Mouse (Mus musculus) thymus, adult 2 months (tissue): ENCODE data around the gene Zmym4. TPM values are rescaled to one million over a fixed set of nuclear protein-coding genes. Genes with fewer than 3 reads are reported as not detected.

Experiments used
- DNase-seq: peaks from one replicate; pipeline ENCODE4 v3.0.0; 2021
- H3K27ac ChIP-seq: fragments of 200-500 bp; 2 replicates; pipeline ENCODE4 v1.5.1; 2012; ENCODE audit warnings: low read length, control low read depth; ENCODE audit not compliant: control insufficient read depth, insufficient read depth
- H3K27me3 ChIP-seq: fragments of 200-500 bp; 2 replicates; pipeline ENCODE4 v1.6.1; 2012; ENCODE audit warnings: mild to moderate bottlenecking, low read length, moderate library complexity, mixed read lengths; ENCODE audit not compliant: control insufficient read depth, insufficient read depth
- H3K36me3 ChIP-seq: fragments of 200-500 bp; 2 replicates; pipeline ENCODE4 v1.6.1; 2012; ENCODE audit warnings: mild to moderate bottlenecking, low read length, moderate library complexity; ENCODE audit not compliant: control insufficient read depth, insufficient read depth
- H3K4me1 ChIP-seq: fragments of 200-500 bp; replicated peaks from 2 replicates; pipeline ENCODE4 v1.6.1; 2012; ENCODE audit warnings: low read length; ENCODE audit not compliant: control insufficient read depth, insufficient read depth
- H3K4me3 ChIP-seq: fragments of 200-500 bp; 2 replicates; pipeline ENCODE4 v1.5.1; 2012; ENCODE audit warnings: mild to moderate bottlenecking, low read length, control low read depth, moderate library complexity; ENCODE audit not compliant: control insufficient read depth, insufficient read depth
- CTCF ChIP-seq: fragments of 200-500 bp; IDR thresholded peaks from 2 replicates; pipeline ENCODE4 v1.5.1; 2012; ENCODE audit warnings: mild to moderate bottlenecking, control low read depth, low read length, moderate library complexity, borderline replicate concordance; ENCODE audit not compliant: control insufficient read depth, poor library complexity, insufficient read depth; ENCODE audit errors: extremely low read depth
- POLR2A ChIP-seq: fragments of 200-500 bp; IDR thresholded peaks from 2 replicates; pipeline ENCODE4 v1.6.1; 2012; ENCODE audit warnings: mild to moderate bottlenecking, low read length, control low read depth, moderate library complexity; ENCODE audit not compliant: control insufficient read depth, poor library complexity, insufficient read depth; ENCODE audit errors: extremely low read depth
- WGBS: fragments of 180-500 bp; shearing (Covaris S2); methylation state at CpG from one replicate; pipeline ENCODE4 v1.1.7; 2018; 5-methylcytosine and 5-hydroxymethylcytosine counted together
- polyA plus RNA-seq: library from polyadenylated mRNA; depleted of rRNA; stranded (reverse); fragments of >200 nt; gene quantifications from 2 replicates; pipeline ENCODE4 v1.2.3, GENCODE M21; 2012

Gene Zmym4
- polyA plus RNA-seq, 1 experiment: 8.9 TPM

DNA sequence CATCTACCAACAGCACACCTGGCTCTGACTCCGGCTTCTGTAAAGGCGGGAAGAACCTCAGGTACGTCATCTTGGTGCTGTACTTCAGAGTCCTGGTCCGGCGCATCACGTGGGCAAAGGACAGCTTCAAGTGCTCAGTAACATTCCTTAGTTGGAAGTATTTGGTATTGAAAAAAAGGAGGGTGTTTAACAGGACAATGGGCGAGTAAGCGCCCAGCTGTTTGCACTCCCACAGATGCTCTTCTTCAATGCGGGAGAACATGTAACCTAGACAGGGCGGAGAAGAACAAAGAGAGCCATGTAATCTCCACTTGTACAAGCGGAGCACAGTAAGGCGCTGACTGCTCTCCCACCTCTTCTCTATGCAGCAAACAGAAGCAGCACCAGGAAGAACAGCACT is 99.2 kb downstream of the Zmym4 start:
- no peak for TF ChIP-seq CTCF
- TF ChIP-seq POLR2A: no peak
- H3K27me3 ChIP-seq: no peaks in the 10 kb centered on the region
- H3K4me1 ChIP-seq: no peaks in the 10 kb centered on the region
- WGBS: 86% methylated on average over 12 of the region's 12 CpGs
- H3K27ac ChIP-seq: no peak overlapping the region
- H3K36me3 ChIP-seq: peaks cover 9% of the 10 kb centered on the region; the same call in 1 of the 2 replicates
- no peak overlapping the region for H3K4me3 ChIP-seq
- DNase-seq: no peak

DNA sequence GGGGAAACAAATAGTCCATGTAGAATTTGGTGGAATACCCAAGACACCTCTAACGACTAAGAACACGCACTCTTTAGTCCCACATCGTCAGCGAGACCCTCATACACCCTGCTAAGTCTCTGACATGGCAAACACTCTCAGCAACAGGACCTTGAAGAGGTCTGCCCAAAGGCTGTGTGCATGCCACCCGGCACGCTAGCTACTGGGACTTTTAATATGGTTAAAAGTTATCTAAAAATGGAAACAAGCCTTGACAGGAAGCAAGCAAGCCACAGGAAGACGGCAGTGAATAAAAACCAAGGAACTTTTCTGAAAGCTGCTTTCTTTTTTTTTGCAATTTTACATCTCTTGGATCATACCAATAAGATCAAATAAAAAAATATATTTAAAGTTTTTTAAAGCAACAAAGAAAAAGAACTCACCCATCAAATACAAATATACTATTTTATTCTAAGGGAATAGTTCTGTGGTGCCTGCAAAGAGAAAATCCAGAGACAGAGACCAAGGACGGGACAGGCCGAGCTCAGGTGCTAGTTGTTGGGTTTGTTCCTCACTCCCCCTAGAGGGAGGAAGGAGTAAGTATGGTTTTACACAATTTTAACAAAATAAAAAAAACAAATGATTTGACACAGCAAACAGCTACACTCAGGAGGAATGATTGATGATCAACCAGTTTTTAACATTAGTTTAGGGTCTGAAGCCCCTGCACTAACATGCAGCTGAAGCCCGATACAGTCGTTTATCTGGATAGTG is 106.2 kb downstream of the Zmym4 start:
- Histone ChIP-seq H3K4me3 (no peak overlapping the region), H3K36me3 (peaks cover 12% of the 10 kb centered on the region; the same call in 1 of the 2 replicates), H3K27me3 (no peaks in the 10 kb centered on the region), H3K27ac (peak overlapping the region; percentile 39; the same call in 1 of the 2 replicates), H3K4me1 (peaks cover 2% of the 10 kb centered on the region; the same call in 1 of the 2 replicates)
- no peak for TF ChIP-seq CTCF
- no peak for TF ChIP-seq POLR2A
- no peak for DNase-seq
- WGBS: 14% methylated on average over 11 of the region's 11 CpGs

DNA sequence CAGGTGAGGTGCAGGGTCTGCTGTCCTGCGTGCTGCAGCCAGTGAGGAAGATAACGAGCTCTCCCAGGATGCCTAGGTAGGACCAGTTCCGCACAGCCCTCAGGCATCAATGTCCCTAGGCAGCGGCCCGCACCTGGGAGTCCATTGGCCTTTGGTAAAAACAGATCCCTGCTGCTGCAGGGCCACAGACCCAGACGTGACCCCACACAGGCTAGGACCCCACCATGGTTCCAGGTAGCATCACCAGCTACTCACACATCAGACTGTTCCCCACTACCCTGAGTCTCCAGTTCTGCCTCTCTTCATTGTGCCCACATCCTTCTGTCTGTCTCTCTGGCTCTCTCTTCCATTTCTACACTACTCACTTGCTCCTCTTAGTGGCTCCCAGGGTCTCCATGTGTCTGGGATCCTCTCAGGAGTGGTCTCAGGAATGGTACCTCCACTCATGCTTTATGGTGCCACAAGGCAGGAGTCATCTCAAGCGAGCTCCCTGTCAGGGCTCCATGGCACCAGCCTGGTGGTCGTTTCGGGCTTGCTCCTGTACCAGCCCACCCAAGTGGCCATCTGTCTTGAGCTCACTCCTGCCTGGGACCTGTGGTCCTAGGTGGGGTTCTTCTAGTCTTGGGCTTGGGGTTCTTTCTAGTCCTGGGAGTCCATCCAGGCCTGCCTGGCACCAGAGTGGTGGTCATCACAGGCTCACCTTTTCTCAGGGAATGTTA is 107.5 kb downstream of the Zmym4 start:
- no peak overlapping the region for H3K4me3 ChIP-seq
- no peak for TF ChIP-seq CTCF
- no peak for TF ChIP-seq POLR2A
- 94% methylated on average over 9 of the region's 9 CpGs for WGBS
- no peak for DNase-seq
- H3K27me3 ChIP-seq: no peaks in the 10 kb centered on the region
- H3K4me1 ChIP-seq: peaks cover 2% of the 10 kb centered on the region; the same call in 1 of the 2 replicates
- no peak overlapping the region for H3K27ac ChIP-seq
- peaks cover 10% of the 10 kb centered on the region; the same call in 1 of the 2 replicates for H3K36me3 ChIP-seq

DNA sequence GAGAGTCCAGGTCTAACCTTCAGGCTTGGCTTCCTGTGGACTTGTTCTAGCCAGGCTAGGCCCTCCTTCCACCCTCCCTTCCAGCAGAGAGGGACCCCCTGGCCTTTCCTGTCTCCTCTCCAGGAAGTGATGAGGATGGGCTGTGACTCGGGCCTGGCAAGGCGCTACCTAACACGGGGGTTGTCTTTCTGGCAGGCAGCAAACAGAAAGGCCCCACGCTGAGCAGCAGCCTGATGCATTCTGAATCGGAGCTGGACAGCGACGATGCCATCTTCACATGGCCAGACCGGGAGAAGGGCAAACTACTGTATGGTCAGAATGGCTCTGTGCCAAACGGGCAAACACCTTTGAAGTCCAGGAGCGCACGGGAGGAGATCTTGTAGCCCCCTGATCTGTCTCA is 115.0 kb downstream of the Zmym4 start:
- no peak overlapping the region for H3K4me3 ChIP-seq
- peaks cover 3% of the 10 kb centered on the region; the same call in 1 of the 2 replicates for H3K4me1 ChIP-seq
- DNase-seq: no peak
- TF ChIP-seq POLR2A (no peak), CTCF (no peak)
- WGBS: 91% methylated on average over 11 of the region's 11 CpGs
- peaks cover 5% of the 10 kb centered on the region; the same call in 1 of the 2 replicates for H3K36me3 ChIP-seq
- H3K27me3 ChIP-seq: no peaks in the 10 kb centered on the region
- H3K27ac ChIP-seq: no peak overlapping the region

DNA sequence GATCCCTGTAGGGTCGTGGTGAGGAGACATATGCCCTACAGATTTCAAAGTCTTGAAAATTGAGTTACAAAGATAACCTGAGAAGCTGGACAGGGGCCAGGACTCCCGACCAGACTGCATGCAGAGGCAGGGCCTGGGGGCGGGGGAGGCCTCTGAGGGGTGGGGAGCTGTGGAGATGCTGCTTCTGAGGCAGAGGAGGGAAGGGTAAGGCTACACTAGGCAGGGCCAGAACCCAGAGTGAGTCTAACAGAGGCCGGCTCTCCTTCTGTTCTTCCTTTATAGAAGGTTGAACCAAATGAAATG is 117.2 kb downstream of the Zmym4 start:
- no peak overlapping the region for H3K4me3 ChIP-seq
- 76% methylated on average over 4 of the region's 4 CpGs for WGBS
- peaks cover 5% of the 10 kb centered on the region; the same call in 1 of the 2 replicates for H3K36me3 ChIP-seq
- TF ChIP-seq POLR2A (no peak), CTCF (no peak)
- no peak for DNase-seq
- peaks cover 3% of the 10 kb centered on the region; the same call in 1 of the 2 replicates for H3K4me1 ChIP-seq
- H3K27me3 ChIP-seq: no peaks in the 10 kb centered on the region
- no peak overlapping the region; the same call in 1 of the 2 replicates for H3K27ac ChIP-seq

DNA sequence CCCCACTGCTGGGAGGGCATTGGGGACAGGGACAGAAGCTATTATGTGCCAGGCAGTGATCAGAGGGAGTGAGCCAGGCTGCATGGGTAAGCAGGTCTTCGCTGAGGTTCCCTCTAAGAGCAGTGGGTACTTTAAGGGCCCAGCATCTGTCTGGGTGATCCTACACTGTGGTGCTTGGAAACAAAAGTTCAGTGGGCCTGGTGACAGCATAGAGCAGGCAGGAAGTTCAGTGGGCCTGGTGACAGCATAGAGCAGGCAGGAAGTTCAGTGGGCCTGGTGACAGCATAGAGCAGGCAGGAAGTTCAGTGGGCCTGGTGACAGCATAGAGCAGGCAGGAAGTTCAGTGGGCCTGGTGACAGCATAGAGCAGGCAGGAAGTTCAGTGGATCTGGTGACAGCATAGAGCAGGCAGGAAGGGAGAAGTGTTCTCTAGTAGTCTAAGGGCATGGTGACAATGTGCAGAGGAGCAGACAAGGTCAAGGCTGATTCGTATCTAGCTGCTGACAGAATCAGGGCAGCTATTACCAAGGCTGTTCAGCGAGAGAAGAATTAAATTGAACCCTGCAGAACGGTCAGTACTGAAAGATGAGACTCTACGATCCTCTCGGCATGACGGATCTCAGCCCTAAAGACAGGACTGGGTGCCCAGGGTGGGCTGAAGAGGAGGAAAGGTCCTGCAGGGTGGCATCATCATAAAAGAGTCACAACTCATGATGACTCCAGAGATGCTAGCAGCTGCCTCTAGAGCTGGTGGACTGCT is 117.7 kb downstream of the Zmym4 start:
- 90% methylated on average over 7 of the region's 7 CpGs for WGBS
- Histone ChIP-seq H3K36me3 (peaks cover 5% of the 10 kb centered on the region; the same call in 1 of the 2 replicates), H3K4me3 (no peak overlapping the region), H3K27ac (peak overlapping the region; percentile 86), H3K27me3 (no peaks in the 10 kb centered on the region), H3K4me1 (peaks cover 3% of the 10 kb centered on the region; the same call in 1 of the 2 replicates)
- DNase-seq: peak; percentile 23
- TF ChIP-seq CTCF: no peak
- no peak for TF ChIP-seq POLR2A
